Mouse (Mus musculus) CH12.LX (cell line): Measurements from ENCODE around the gene Fam92a. TPM values are rescaled to one million over a fixed set of nuclear protein-coding genes. Genes with fewer than 3 reads are reported as not detected.
"Not testable (repeated sequence)": the region's sequence is repeated elsewhere in the genome, so short reads cannot be mapped to it uniquely, and the experiment has no call there.

ENCODE experiments used
- DNase-seq: peaks from one replicate; pipeline ENCODE4 v3.0.0-alpha.2; 2013; ENCODE audit errors: extremely low read depth
- H3K27ac ChIP-seq: 2 replicates; pipeline ENCODE4 v1.5.1; 2012; ENCODE audit warnings: low read depth, mild to moderate bottlenecking, control low read depth, moderate library complexity; ENCODE audit not compliant: insufficient read depth
- H3K27me3 ChIP-seq: replicated peaks from 2 replicates; pipeline ENCODE3; 2012; ENCODE audit warnings: inconsistent platforms
- H3K36me3 ChIP-seq, 2 experiments: replicated peaks in 1 of 2; 2 replicates each; pipeline versions ENCODE3 to v1.6.1; 2012; ENCODE audit warnings: inconsistent platforms in 1 of 2, low read length in 1 of 2, mild to moderate bottlenecking in 1 of 2, mixed read lengths in 1 of 2, moderate library complexity in 1 of 2; ENCODE audit not compliant: control insufficient read depth in 1 of 2, insufficient read depth in 1 of 2
- H3K4me1 ChIP-seq, 2 experiments: 2 replicates each; pipeline ENCODE4 v1.6.1; 2012; ENCODE audit warnings: inconsistent platforms in 1 of 2, moderate library complexity in 1 of 2; ENCODE audit not compliant: insufficient read depth in 2 of 2, control insufficient read depth in 1 of 2
- H3K4me2 ChIP-seq: 2 replicates; pipeline ENCODE4 v1.6.1; 2012; ENCODE audit warnings: low read depth, mild to moderate bottlenecking, control low read depth; ENCODE audit not compliant: poor library complexity, insufficient read depth, severe bottlenecking
- H3K4me3 ChIP-seq, 3 experiments: fragments of 150-350 bp in 1 of 3; sonication (generic) in 1 of 3; replicated peaks in 1 of 3; 2 replicates each; pipeline versions ENCODE3 to v1.5.1; 2011 to 2012; ENCODE audit warnings: low read depth in 2 of 3, low read length in 2 of 3, mild to moderate bottlenecking in 2 of 3, moderate library complexity in 2 of 3, control low read depth in 1 of 3, improper control_type of control experiment in 1 of 3, inconsistent platforms in 1 of 3, mixed read lengths in 1 of 3; ENCODE audit not compliant: poor library complexity in 1 of 3
- H3K79me2 ChIP-seq: replicated peaks from 2 replicates; pipeline ENCODE4 v1.6.1; 2012; ENCODE audit warnings: mild to moderate bottlenecking, moderate library complexity; ENCODE audit not compliant: control insufficient read depth, poor library complexity, insufficient read depth, severe bottlenecking; ENCODE audit errors: extremely low read depth
- H3K9ac ChIP-seq: 2 replicates; pipeline ENCODE4 v1.6.1; 2012; ENCODE audit warnings: low read depth, mild to moderate bottlenecking, control low read depth, moderate library complexity; ENCODE audit not compliant: insufficient read depth
- H3K9me3 ChIP-seq: replicated peaks from 2 replicates; pipeline ENCODE3; 2012; ENCODE audit warnings: low read length, inconsistent platforms, mixed read lengths
- ELF1 ChIP-seq: IDR thresholded peaks from 2 replicates; pipeline ENCODE4 v1.6.1; 2014; ENCODE audit warnings: low read depth, mild to moderate bottlenecking, inconsistent platforms, low read length, improper control_type of control experiment
- HCFC1 ChIP-seq: IDR thresholded peaks from 2 replicates; pipeline ENCODE4 v1.6.1; 2012; ENCODE audit warnings: low read depth, mild to moderate bottlenecking, inconsistent platforms, low read length, improper control_type of control experiment
- IRF4 ChIP-seq: IDR thresholded peaks from 2 replicates; pipeline ENCODE4 v1.6.1; 2014; ENCODE audit warnings: low read depth, mild to moderate bottlenecking, inconsistent platforms, low read length, improper control_type of control experiment
- KAT2A ChIP-seq: IDR thresholded peaks from 2 replicates; pipeline ENCODE4 v1.6.1; 2012; ENCODE audit warnings: low read length, improper control_type of control experiment, inconsistent platforms; ENCODE audit not compliant: insufficient replicate concordance
- MAX ChIP-seq: IDR thresholded peaks from 2 replicates; pipeline ENCODE4 v1.6.1; 2011; ENCODE audit warnings: low read length, improper control_type of control experiment
- NELFE ChIP-seq: IDR thresholded peaks from 2 replicates; pipeline ENCODE4 v1.6.1; 2011; ENCODE audit warnings: low read depth, low read length, improper control_type of control experiment
- NRF1 ChIP-seq: IDR thresholded peaks from 2 replicates; pipeline ENCODE4 v1.6.1; 2014; ENCODE audit warnings: low read depth, mild to moderate bottlenecking, inconsistent platforms, low read length, improper control_type of control experiment, moderate library complexity
- POLR2A ChIP-seq: IDR thresholded peaks from 2 replicates; pipeline ENCODE4 v1.6.1; 2011; ENCODE audit warnings: low read depth, mild to moderate bottlenecking, improper control_type of control experiment, low read length
- POLR2AphosphoS2 ChIP-seq: IDR thresholded peaks from 2 replicates; pipeline ENCODE4 v1.6.1; 2011; ENCODE audit warnings: low read depth, low read length, improper control_type of control experiment
- TBP ChIP-seq: conservative IDR thresholded peaks from 2 replicates; pipeline ENCODE4 v1.6.1; 2011; ENCODE audit warnings: low read depth, low read length, improper control_type of control experiment
- TCF12 ChIP-seq: IDR thresholded peaks from 2 replicates; pipeline ENCODE4 v1.6.1; 2014; ENCODE audit warnings: low read depth, mild to moderate bottlenecking, inconsistent platforms, low read length, improper control_type of control experiment
- UBTF ChIP-seq: IDR thresholded peaks from 2 replicates; pipeline ENCODE4 v1.6.1; 2012; ENCODE audit warnings: low read depth, mild to moderate bottlenecking, inconsistent platforms, low read length, improper control_type of control experiment, moderate library complexity
- ZMIZ1 ChIP-seq: IDR thresholded peaks from 2 replicates; pipeline ENCODE4 v1.6.1; 2012; ENCODE audit warnings: low read depth, mild to moderate bottlenecking, inconsistent platforms, low read length, improper control_type of control experiment
- dilution Hi-C: fragments of 300-500 bp; cut with MboI; formaldehyde crosslinking; loops from 2 replicates; pipeline ENCODE4 v1.14.3; 2020; ENCODE audit warnings: low sequenced_read_pairs; ENCODE audit not compliant: extremely low pct_unique_long_range_greater_than_20kb, extremely low pct_ligation_motif_present
- in situ Hi-C: fragments of 300-500 bp; cut with MboI; formaldehyde crosslinking; loops from 3 replicates; pipeline ENCODE4 v1.14.3; 2019; ENCODE audit warnings: low sequenced_read_pairs, low pct_ligation_motif_present, low pct_unique_long_range_greater_than_20kb, mixed read lengths
- polyA plus RNA-seq: library from polyadenylated mRNA; unstranded; fragments of >175 nt; gene quantifications from 2 replicates; pipeline ENCODE4 v1.2.1, GENCODE M21; 2012; ENCODE audit warnings: low read depth; ENCODE audit not compliant: insufficient read length
- total RNA-seq, 2 experiments: library from RNA; depleted of rRNA; stranded (reverse); fragments of 300-350 nt in 1 of 2; fragments of >200 nt in 1 of 2; gene quantifications; 2 replicates each; pipeline ENCODE4 v1.2.3; 2012 to 2014

Fam92a gene
- total and polyA plus RNA-seq, 3 experiments, result 21.2 to 41.0 (median 28.6) TPM

- H3K79me2 ChIP-seq, result not testable (repeated sequence)
- peak within 1 kb of the TSS; percentile 23 to 64 (median 45) for H3K4me3 ChIP-seq
- TF ChIP-seq POLR2AphosphoS2, result 0 out of 2 replicates have a peak, but pooled peaks have one; percentile 41
- TF ChIP-seq UBTF, result peak; percentile 75; the same call in 1 of the 2 replicates
- 0 out of 2 replicates have a peak, but pooled peaks have one; percentile 4 for TF ChIP-seq IRF4
- TF ChIP-seq POLR2A, result peak; percentile 63
- TF ChIP-seq KAT2A, result 0 out of 2 replicates have a peak, but pooled peaks have one; percentile 41
- TF ChIP-seq NELFE, result peak; percentile 72
- peak; percentile 70 for TF ChIP-seq HCFC1
- TF ChIP-seq NRF1, result peak; percentile 84
- TF ChIP-seq TBP, result peak; percentile 67
- TF ChIP-seq ZMIZ1, result peak; percentile 44; the same call in 1 of the 2 replicates
- TF ChIP-seq TCF12, result peak; percentile 79
- TF ChIP-seq MAX, result peak; percentile 39; the same call in 1 of the 2 replicates
- TF ChIP-seq ELF1, result 0 out of 2 replicates have a peak, but pooled peaks have one; percentile 27
- TF ChIP-seq, all 38 proteins: peak for 13; not testable (repeated sequence) for 25
- H3K27me3 ChIP-seq, in situ Hi-C loops, dilution Hi-C loops, H3K4me1 ChIP-seq, H3K36me3 ChIP-seq, H3K9me3 ChIP-seq: not testable (repeated sequence)
- Histone ChIP-seq H3K27ac (peak within 1 kb of the TSS; percentile 66), H3K9ac (peak within 1 kb of the TSS; percentile 63; the same call in 1 of the 2 replicates), H3K4me2 (peak within 1 kb of the TSS; percentile 75; the same call in 1 of the 2 replicates)
- peak; percentile 88 for DNase-seq
Observed at GRCm38 (mm10) chr4:12140141-12140567, 31.7 kb downstream of the Fam92a start, which contains the start of gene Rbm12b1. Gene Rbm12b1, plus strand, starts transcription at chr4:12140264.

Other genes starting within 250 kb of the Fam92a start
- not detected in 2 replicates for gene Gm10604, start 190.8 kb downstream of the Fam92a start, total RNA-seq (2012; rRNA removed)
- not detected in 2 replicates for gene Gm10604, start 190.8 kb downstream of the Fam92a start, total RNA-seq (2014; rRNA removed)
- gene Gm10604, start 190.8 kb downstream of the Fam92a start, polyA plus RNA-seq, result 0.21 TPM in 1 of 2 replicates, not detected in the other
- gene Rbm12b2, start 82.6 kb downstream of the Fam92a start, total RNA-seq (2012; rRNA removed), result 6.3 and 8.7 TPM in 2 replicates
- 15.3 and 16.0 TPM in 2 replicates for gene Rbm12b2, start 82.6 kb downstream of the Fam92a start, total RNA-seq (2014; rRNA removed)
- gene Rbm12b2, start 82.6 kb downstream of the Fam92a start, polyA plus RNA-seq, result 8.1 and 8.4 TPM in 2 replicates
- gene Rbm12b1, start 31.8 kb downstream of the Fam92a start, total RNA-seq (2012; rRNA removed), result 10.1 and 11.9 TPM in 2 replicates
- 13.6 and 14.4 TPM in 2 replicates for gene Rbm12b1, start 31.8 kb downstream of the Fam92a start, total RNA-seq (2014; rRNA removed)
- 8.2 and 10.0 TPM in 2 replicates for gene Rbm12b1, start 31.8 kb downstream of the Fam92a start, polyA plus RNA-seq